Mouse (Mus musculus): ENCODE results near the gene Dtymk.
"Not testable (repeated sequence)": the region's sequence is repeated elsewhere in the genome, so short reads cannot be mapped to it uniquely, and the experiment has no call there.

DNA sequence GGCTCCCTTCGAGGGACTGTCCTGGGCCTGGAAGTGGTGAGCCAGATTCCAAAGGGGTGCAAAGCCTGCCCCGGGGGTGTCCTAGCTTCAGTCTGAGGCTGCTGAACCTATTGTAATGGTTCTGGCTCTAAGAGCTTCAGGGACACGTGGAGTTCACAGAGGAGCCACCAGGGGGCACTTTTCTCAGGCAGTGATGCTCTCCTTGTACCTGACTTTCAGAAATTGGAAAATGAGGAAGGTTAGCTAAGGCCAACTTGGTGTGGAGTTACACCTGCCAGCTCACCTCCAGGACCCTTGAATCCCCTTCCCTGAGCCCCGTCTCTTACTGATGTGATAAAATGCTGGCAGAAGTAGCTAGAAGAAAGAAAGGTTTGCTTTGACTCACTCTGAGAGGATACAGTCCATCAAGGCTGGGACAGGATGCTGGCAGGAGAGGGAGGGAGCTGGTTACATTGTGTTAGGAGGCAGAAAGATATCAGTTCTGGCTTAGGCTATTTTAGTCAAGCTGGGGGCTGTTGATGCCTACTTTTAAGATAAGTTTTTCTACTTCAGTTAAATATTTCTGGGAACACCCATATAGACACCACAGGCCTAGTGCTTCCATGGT lies 31.1 kb upstream of the Dtymk start:
- TF ChIP-seq TAL1, GATA1 (IDR thresholded peaks at IDR 0.05; ENCODE audit: low read length): not testable (repeated sequence)
